Mouse (Mus musculus) kidney, adult 11 months (tissue): ENCODE results near the gene Gabbr2.
"Not testable (repeated sequence)": the region's sequence is repeated elsewhere in the genome, so short reads cannot be mapped to it uniquely, and the experiment has no call there.

Experiments used
- DNase-seq: peaks from one replicate; pipeline ENCODE4 v3.0.0; 2022

Gene Gabbr2

DNA sequence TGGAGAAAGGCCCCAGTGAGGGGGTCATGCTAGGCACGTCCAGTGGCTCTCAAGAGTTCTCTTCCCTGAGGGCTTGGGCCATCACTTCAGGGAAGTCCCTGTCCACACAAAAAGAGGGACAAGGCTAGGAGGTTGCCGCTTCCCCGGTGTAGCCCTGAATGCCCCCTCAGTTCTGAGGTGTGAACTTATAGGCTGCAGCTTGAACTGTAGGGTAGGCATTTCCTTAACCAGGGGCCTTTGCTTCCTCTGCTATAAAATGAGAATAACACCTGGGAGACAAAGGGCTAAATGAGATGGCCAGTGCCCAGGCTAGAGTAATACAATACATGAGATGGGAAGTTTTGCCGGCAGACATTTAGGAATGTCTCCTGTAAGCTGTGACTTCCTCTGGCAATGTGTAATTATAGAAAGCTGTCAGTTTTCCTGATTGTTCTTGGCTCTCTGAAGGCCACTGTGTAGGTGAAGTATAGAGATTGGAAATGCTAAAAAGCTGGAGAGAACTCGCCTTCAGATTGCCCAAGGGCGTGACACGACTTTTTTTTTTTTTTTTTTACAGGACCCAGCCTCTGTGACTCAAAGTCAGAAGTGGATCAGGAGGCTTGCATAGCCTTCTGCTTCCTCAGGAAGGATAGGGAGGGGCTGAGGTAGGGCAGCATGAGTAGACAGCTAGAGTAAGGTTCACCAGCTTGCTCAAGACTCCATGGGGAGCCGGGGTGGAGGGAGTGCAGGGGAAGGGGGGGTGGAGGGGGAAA lies 348.6 kb downstream of the Gabbr2 start:
- peak; percentile 44 for DNase-seq

DNA sequence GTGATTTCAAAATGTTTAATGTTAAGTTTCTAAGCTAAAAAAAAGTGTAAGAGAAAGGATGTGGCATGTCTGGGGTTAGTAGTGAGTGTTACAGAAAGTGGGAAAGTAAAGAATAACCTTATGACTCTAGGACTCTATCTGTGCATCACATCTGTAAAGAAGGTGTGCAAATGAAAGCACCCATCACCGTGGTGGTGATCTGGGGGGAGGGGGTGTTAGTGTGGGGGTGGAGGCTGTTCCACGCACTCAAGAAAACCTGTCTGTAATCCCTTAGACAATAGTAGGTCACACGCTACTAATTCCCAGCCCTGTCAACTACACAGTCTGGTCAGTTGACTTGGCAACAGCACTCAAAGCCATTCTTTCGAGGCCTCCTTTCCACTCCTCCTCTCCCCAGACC lies 350.4 kb downstream of the Gabbr2 start:
- DNase-seq: no peak

DNA sequence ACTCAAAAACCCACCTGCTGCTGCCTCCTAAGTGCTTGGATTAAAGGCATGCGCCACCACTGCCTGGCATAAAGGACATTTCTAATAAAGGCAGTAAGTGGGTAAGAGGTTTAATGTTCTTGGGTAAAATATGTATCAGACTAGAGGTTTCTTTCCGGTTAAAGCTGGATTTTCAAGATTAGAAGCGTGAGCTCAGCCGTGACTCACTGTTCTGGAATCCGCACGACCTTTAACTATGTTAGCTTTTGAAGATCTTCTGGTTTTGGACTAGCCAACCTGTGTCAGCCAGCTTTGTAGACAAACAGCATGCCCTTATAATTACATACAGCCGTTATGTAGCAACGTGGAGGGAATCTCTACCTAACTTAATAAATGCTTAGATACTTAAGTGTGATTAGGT lies 351.8 kb downstream of the Gabbr2 start:
- DNase-seq: no peak

GRCm38 (mm10) chr4:46637250-46637649 lies 354.4 kb downstream of the Gabbr2 start:
- DNase-seq: not testable (repeated sequence)

GRCm38 (mm10) chr4:46635702-46636430 lies 355.8 kb downstream of the Gabbr2 start:
- no peak for DNase-seq

DNA sequence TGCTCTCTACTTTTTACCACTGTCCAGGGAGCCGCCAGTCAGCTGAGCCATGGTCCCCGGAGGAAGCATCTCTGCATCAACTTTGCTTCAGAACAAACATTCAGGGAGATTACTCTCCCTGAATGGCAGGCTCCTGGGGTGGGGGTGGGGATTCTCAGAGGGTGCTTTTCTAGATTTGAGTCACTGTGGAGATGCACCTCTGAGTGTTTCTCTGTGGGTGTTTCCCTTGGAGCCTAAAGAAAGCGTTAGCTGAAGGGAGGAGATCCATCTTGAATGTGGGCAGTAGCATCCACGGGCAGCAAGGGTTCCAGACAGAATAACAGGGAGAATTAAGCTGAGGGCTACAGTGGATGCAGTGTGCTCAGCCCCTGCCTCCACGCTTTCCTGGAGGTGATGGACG lies 356.8 kb downstream of the Gabbr2 start:
- no peak for DNase-seq

GRCm38 (mm10) chr4:46633565-46633964 lies 358.1 kb downstream of the Gabbr2 start:
- not testable (repeated sequence) for DNase-seq

DNA sequence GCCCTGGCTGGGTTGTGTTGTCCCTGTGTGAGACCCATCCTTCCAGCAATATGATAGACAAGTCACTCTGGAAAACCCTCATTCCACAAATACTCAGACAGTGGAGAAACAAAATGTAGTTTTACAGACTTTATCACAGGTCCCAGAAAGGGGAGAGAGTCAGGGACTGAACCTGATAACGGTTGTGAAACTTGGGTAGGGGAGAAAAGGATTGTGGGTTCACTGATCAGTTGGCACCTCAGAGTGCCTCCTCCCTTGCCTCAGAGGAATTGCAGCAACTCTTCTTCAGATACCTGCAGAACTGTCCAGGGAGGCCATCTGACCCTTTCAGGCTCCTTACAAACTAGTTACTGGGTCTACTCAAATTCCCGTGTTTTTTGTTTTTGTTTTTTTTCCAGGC lies 359.2 kb downstream of the Gabbr2 start:
- DNase-seq: no peak

- DNase-seq: no peak
Observed at GRCm38 (mm10) chr4:46630390-46630789, 361.3 kb downstream of the Gabbr2 start.

GRCm38 (mm10) chr4:46628873-46629272 lies 362.8 kb downstream of the Gabbr2 start:
- DNase-seq: no peak

- DNase-seq: no peak
Observed at GRCm38 (mm10) chr4:46628081-46628480, 363.6 kb downstream of the Gabbr2 start.

DNA sequence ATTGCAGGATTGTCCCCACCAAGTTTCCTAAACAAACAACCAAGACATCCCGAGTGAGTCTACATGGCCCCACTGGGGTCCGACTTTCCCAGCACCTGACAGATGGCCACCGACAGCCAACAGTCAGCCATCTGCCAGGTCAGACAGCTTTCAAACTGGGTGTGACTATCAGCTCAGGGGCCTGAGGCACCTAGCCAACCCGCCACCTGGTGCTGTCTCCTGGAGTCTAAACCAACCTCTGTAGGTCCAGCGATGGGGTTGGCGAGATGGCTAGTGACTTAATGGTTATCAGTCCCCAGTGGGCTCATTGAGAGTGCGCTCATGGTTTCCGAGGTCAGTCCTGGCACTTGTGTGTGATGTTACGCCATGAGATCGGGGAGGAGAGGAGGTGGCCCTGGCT lies 366.6 kb downstream of the Gabbr2 start:
- DNase-seq: no peak

- DNase-seq: no peak
Observed at GRCm38 (mm10) chr4:46623007-46623406, 368.7 kb downstream of the Gabbr2 start.

DNA sequence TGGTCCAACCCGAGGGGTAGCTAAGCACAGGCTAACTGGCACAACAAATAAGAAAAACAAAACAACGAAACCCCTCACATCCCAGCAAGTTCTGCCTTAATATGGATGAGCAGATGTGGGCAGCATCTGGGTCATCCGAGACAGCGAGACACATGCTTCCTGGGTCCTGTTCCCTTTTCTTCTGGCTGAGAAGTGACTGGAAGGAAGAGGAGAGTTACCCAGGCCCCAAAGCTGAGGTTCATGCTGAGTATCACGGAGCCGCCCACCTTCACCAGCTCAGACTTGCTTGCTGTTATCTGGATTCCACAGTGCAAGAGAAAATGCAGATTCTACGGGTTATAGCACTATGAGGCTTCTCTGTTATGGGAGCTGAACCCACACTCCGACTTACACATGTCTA lies 370.7 kb downstream of the Gabbr2 start:
- no peak for DNase-seq

- DNase-seq: no peak
Observed at GRCm38 (mm10) chr4:46620330-46620729, 371.3 kb downstream of the Gabbr2 start.

- DNase-seq: no peak
Observed at GRCm38 (mm10) chr4:46618196-46618817, 373.4 kb downstream of the Gabbr2 start.

- DNase-seq: no peak
Observed at GRCm38 (mm10) chr4:46617408-46617807, 374.3 kb downstream of the Gabbr2 start.

DNA sequence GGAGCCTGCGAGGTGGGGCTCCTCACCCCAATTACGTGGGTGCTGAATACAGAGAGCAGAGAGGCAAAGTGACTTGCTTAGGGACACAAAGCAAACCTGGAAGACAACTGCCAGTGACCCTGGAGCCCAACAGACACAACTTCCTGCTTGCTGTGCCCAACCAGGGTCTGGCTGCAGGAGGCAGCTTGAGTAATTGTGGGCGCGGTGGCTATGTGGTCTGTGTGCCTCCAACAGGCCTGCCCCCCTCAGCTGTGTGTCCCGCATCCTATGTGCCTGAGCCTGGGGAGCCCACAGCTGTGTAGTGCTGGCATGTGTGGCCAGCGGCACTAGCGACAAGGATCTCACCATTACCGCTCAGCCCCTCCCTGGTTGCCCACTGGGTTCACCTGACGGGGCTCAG lies 377.0 kb downstream of the Gabbr2 start:
- DNase-seq: no peak

DNA sequence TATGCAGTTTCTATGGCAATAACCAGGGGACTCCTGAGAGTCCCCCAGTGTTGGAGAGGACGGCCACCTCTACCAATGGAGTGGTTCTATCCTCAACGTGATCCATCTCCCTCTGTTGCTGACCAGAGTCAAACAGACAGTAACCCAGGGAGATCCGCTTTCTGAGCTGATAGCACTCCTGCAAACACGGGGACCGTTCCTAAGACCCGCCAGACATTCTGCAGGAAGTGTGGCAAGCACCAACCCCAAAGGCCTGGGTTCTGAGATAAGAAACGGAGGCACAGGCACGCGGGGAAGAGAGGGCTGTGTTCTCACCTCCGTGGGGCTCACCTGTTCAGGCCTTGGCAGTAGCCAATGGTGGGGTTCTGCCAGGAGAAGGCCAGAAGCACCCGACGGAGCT lies 378.1 kb downstream of the Gabbr2 start:
- no peak for DNase-seq
